Mouse (Mus musculus): ENCODE results near the gene Ppm1l. TPM values are rescaled to one million over a fixed set of nuclear protein-coding genes. Genes with fewer than 3 reads are reported as not detected.

Ppm1l gene
- 4.8 and 5.3 TPM in 2 replicates for polyA plus RNA-seq (2015; fragmentation: Nextera tagmentation; extraction: Ambion mirVana)

- Histone ChIP-seq H3K36me3 (replicated peaks) (no peaks in the 10 kb centered on the region), H3K27me3 (no peaks in the 10 kb centered on the region), H3K4me3 (replicated peaks) (peak within 1 kb of the TSS; percentile 79), H3K9ac (peak within 1 kb of the TSS; percentile 90), H3K9me3 (replicated peaks) (no peaks in the 10 kb centered on the region), H3K4me1 (replicated peaks) (peaks cover 46% of the 10 kb centered on the region), H3K27ac (replicated peaks) (peak within 1 kb of the TSS; percentile 90), H3K4me2 (peak within 1 kb of the TSS; percentile 89)
- peak; percentile 91 for ATAC-seq (ENCODE audit: insufficient read depth)
- WGBS (ENCODE audit: insufficient replicate concordance): 2% methylated on average over 80 of the region's 80 CpGs
These were observed at the start of gene Ppm1l for GRCm38 (mm10) chr3:69316391-69317195. TSS of gene Ppm1l (plus strand) at chr3:69316861.

DNA sequence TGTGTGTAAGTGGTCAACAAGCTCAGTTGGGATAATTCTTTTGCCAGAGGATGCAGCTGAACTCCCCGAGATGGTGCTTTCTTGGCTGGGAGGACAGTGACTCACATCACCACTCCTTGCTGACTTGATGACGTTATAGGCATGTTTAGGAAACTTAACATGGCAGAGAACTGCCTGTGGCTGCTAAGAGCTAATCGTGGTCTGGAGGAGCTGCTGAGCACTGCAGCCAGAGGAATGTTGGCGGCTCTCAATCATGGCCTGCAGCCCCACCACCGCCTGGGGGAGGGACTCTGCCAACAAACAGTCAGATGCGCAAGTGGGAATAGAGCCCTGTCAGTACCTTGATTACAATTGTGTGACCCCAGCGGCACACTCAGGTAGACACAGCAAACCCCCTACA, 44.8 kb upstream of the Ppm1l start:
- Histone ChIP-seq H3K36me3 (replicated peaks) (no peaks in the 10 kb centered on the region), H3K4me3 (replicated peaks) (no peak overlapping the region), H3K27me3 (no peaks in the 10 kb centered on the region), H3K27ac (replicated peaks) (no peak overlapping the region), H3K4me1 (replicated peaks) (no peaks in the 10 kb centered on the region), H3K4me2 (no peak overlapping the region), H3K9ac (no peak overlapping the region), H3K9me3 (replicated peaks) (no peaks in the 10 kb centered on the region)
- 60% methylated on average over 7 of the region's 7 CpGs for WGBS (ENCODE audit: insufficient replicate concordance)
- ATAC-seq (ENCODE audit: insufficient read depth): no peak

DNA sequence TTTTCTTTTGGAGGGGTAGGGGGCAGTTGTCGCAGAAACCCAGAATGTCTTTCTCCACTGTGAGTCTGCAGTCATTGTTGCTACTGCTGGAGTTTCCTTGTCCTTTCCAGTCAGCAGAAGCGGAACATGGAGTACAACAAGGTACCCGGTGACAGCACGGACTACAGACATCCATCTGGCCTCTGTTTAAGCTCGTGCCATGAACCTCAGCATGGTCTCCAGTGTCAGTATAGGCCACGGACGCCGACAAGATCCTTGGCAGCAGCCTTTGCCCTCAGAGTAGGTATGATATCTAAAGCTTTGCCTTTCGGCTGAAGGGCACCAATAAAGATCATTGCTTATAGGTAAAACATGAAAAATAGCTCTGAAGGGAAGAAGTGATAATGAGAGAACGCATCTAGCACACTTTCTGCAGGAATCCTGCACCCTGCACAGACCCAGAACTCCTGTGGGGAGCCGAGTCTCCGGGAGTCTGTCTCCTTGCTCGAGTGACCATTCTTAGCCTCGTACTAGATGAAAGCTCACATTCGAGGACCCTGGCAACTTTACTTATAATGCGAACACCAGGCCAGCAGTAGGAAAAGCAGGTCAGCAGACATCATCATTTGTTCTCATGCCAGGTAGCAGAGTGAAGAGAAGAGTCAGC, 42.5 kb upstream of the Ppm1l start:
- 71% methylated on average over 16 of the region's 16 CpGs for WGBS (ENCODE audit: insufficient replicate concordance)
- no peaks in the 10 kb centered on the region for H3K9me3 ChIP-seq (replicated peaks)
- no peak for ATAC-seq (ENCODE audit: insufficient read depth)

DNA sequence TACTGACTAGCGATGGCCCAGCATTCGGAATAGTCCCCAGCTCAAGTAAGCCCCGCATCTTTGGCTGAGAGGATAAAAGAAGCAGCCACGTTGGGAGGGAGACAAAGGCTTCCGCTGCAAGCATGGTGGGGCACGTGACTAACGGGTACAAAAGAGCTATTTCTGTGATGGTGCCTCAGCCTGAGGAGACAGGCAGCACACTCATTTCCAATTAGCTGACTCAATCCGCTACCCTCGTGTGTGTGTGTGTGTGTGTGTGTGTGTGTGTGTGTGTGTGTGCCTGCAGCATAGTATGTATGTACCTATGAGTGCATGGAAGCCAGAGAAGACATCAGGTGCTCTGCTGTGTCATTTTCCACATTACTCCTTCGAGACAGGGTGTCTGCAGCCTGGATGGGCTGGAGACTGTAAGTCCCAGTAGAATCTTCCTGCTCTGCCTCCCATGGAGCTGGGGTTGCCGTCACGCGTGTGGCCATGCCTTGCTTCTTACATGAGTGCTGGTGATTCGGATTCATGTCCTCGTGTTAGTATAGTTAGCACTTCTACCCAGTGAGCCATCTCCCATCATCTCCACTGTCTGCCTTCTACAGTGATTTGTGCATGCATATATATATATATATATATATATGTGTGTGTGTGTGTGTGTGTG, 41.9 kb upstream of the Ppm1l start:
- no peaks in the 10 kb centered on the region for H3K4me1 ChIP-seq (replicated peaks)
- H3K36me3 ChIP-seq (replicated peaks): no peaks in the 10 kb centered on the region
- WGBS (ENCODE audit: insufficient replicate concordance): 75% methylated on average over 15 of the region's 15 CpGs

More for the DNA sequence above, 42.5 kb upstream of the Ppm1l start:
- no peak overlapping the region for H3K4me3 ChIP-seq (replicated peaks)
- H3K27me3 ChIP-seq: no peaks in the 10 kb centered on the region
- H3K9ac ChIP-seq: no peak overlapping the region
- H3K27ac ChIP-seq (replicated peaks): no peak overlapping the region
- no peaks in the 10 kb centered on the region for H3K4me1 ChIP-seq (replicated peaks)
- no peaks in the 10 kb centered on the region for H3K36me3 ChIP-seq (replicated peaks)
- no peak overlapping the region for H3K4me2 ChIP-seq

GRCm38 (mm10) chr3:69278648-69279047, 38.0 kb upstream of the Ppm1l start:
- no peak for ATAC-seq (ENCODE audit: insufficient read depth)
- H3K4me2 ChIP-seq: no peak overlapping the region
- H3K9ac ChIP-seq: no peak overlapping the region
- H3K27me3 ChIP-seq: no peaks in the 10 kb centered on the region
- H3K4me1 ChIP-seq (replicated peaks): no peaks in the 10 kb centered on the region
- no peak overlapping the region for H3K27ac ChIP-seq (replicated peaks)
- WGBS (ENCODE audit: insufficient replicate concordance): 60% methylated on average over 6 of the region's 6 CpGs
- no peak overlapping the region for H3K4me3 ChIP-seq (replicated peaks)
- no peaks in the 10 kb centered on the region for H3K9me3 ChIP-seq (replicated peaks)
- H3K36me3 ChIP-seq (replicated peaks): no peaks in the 10 kb centered on the region

More for the DNA sequence above, 41.9 kb upstream of the Ppm1l start:
- no peak for ATAC-seq (ENCODE audit: insufficient read depth)
- H3K4me2 ChIP-seq: no peak overlapping the region
- no peak overlapping the region for H3K27ac ChIP-seq (replicated peaks)
- no peaks in the 10 kb centered on the region for H3K27me3 ChIP-seq
- H3K9me3 ChIP-seq (replicated peaks): no peaks in the 10 kb centered on the region
- no peak overlapping the region for H3K4me3 ChIP-seq (replicated peaks)
- no peak overlapping the region for H3K9ac ChIP-seq

DNA sequence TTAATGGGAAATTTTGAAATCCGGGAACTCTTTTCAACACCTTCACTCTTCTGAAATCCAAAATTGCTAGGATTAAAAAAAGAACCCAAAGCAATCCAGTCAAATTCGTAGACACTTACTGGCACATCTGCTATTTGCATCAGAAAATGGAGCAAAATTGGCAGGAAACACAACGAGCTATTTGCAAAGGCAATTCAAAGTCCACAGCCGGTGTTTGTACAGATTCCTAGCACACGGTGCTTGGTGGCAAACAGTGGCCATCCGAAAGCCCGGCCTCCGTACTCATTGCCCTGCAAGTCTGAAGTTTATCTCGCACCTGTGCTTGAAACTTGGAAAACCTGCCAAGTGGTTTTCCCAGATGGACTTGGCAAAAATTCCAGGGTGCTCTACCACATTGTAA, 34.3 kb upstream of the Ppm1l start:
- WGBS (ENCODE audit: insufficient replicate concordance): 61% methylated on average over 9 of the region's 9 CpGs
- Histone ChIP-seq H3K36me3 (replicated peaks) (no peaks in the 10 kb centered on the region), H3K27me3 (no peaks in the 10 kb centered on the region), H3K9me3 (replicated peaks) (no peaks in the 10 kb centered on the region), H3K4me3 (replicated peaks) (no peak overlapping the region), H3K4me1 (replicated peaks) (no peaks in the 10 kb centered on the region), H3K27ac (replicated peaks) (0 out of 2 replicates have a peak overlapping the region, but pooled peaks have one; percentile 15), H3K9ac (no peak overlapping the region), H3K4me2 (no peak overlapping the region)
- ATAC-seq (ENCODE audit: insufficient read depth): peak; percentile 42; the same call in 1 of the 2 replicates

DNA sequence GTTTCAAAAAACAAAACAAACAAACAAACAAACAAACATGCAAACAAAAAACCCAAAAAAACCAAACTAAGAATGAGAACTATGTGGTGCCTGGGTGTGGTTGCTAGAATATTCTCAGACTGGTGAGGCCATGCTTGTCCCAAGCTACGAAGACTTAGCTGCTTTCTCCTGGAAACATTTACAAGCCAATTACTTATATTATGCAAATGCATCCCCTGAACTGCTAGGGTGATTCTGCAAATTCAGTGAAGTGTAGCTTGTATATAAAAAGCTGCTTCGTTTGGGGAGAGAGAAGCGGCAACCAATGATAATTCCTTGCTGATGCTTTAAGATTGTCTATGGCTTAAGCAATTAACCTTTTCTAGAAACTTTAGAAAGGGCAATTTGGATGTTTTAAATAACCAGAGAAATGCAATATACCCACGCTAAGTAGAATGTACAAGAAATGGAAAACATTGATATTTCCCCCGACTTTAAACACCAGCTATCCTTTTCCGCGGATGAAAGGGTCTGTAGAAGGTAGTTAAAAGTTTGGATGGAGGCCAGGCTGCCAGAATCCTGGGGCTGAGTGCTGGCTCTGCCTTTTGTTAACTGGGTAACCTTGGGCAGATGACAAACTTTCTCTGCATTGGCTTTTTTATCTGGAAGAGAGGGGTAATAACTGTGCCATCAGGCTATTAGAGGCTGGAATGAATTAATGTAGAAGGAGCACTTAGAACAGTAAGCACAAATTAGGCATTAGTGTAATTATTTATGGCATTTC, 33.4 kb upstream of the Ppm1l start:
- no peaks in the 10 kb centered on the region for H3K36me3 ChIP-seq (replicated peaks)
- WGBS (ENCODE audit: insufficient replicate concordance): 67% methylated on average over 7 of the region's 7 CpGs
- H3K4me3 ChIP-seq (replicated peaks): no peak overlapping the region
- H3K27ac ChIP-seq (replicated peaks): 0 out of 2 replicates have a peak overlapping the region, but pooled peaks have one; percentile 15
- H3K4me1 ChIP-seq (replicated peaks): no peaks in the 10 kb centered on the region
- no peak overlapping the region for H3K9ac ChIP-seq
- H3K9me3 ChIP-seq (replicated peaks): no peaks in the 10 kb centered on the region
- ATAC-seq (ENCODE audit: insufficient read depth): no peak
- H3K27me3 ChIP-seq: no peaks in the 10 kb centered on the region
- H3K4me2 ChIP-seq: no peak overlapping the region

- Histone ChIP-seq H3K9me3 (replicated peaks) (no peaks in the 10 kb centered on the region), H3K4me3 (replicated peaks) (no peak overlapping the region), H3K9ac (no peak overlapping the region), H3K27ac (replicated peaks) (no peak overlapping the region), H3K36me3 (replicated peaks) (no peaks in the 10 kb centered on the region), H3K27me3 (no peaks in the 10 kb centered on the region), H3K4me1 (replicated peaks) (no peaks in the 10 kb centered on the region), H3K4me2 (no peak overlapping the region)
- WGBS (ENCODE audit: insufficient replicate concordance): 65% methylated on average over 14 of the region's 14 CpGs
- no peak for ATAC-seq (ENCODE audit: insufficient read depth)
These were observed 26.8 kb upstream of the Ppm1l start for GRCm38 (mm10) chr3:69289833-69290232.

DNA sequence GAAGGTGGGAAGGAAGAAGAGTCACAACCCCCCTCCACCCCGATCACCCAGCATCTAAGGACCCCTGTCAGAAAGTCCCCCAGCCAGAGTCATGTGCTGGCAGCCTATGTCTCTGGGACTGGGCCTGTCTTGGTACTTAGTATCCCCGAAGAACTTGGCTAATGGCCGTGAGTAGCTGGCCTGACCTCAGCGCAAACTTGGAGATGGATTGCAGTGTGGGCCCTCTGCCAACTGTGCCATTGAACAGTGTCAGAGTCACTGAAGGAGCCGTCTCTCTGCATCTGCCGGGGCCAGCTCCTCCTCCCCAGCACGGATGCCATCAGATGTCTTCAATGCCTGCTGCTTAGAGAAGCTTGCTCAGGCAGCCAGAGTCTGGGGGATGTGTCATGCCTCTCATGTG, 26.4 kb upstream of the Ppm1l start:
- Histone ChIP-seq H3K4me3 (replicated peaks) (no peak overlapping the region), H3K9ac (no peak overlapping the region), H3K27me3 (no peaks in the 10 kb centered on the region), H3K9me3 (replicated peaks) (no peaks in the 10 kb centered on the region), H3K36me3 (replicated peaks) (no peaks in the 10 kb centered on the region), H3K4me1 (replicated peaks) (no peaks in the 10 kb centered on the region), H3K27ac (replicated peaks) (no peak overlapping the region), H3K4me2 (no peak overlapping the region)
- whole genome bisulfite sequencing (ENCODE audit: insufficient replicate concordance): 62% methylated on average over 7 of the region's 7 CpGs
- no peak for ATAC-seq (ENCODE audit: insufficient read depth)

- no peak overlapping the region for H3K4me3 ChIP-seq (replicated peaks)
- H3K9me3 ChIP-seq (replicated peaks): no peaks in the 10 kb centered on the region
- no peaks in the 10 kb centered on the region for H3K4me1 ChIP-seq (replicated peaks)
- WGBS (ENCODE audit: insufficient replicate concordance): 63% methylated on average over 3 of the region's 3 CpGs
- H3K27ac ChIP-seq (replicated peaks): no peak overlapping the region
- no peaks in the 10 kb centered on the region for H3K36me3 ChIP-seq (replicated peaks)
- H3K27me3 ChIP-seq: no peaks in the 10 kb centered on the region
- no peak overlapping the region for H3K4me2 ChIP-seq
- no peak for ATAC-seq (ENCODE audit: insufficient read depth)
- H3K9ac ChIP-seq: no peak overlapping the region
These were observed 25.8 kb upstream of the Ppm1l start for GRCm38 (mm10) chr3:69290844-69291243.

Measured in liver, embryonic 15.5 days (tissue).